Mouse (Mus musculus) lung, adult 18-20 months (tissue): ENCODE measurements around the gene Fadd.

Source experiments
- DNase-seq, 2 experiments: peaks; one replicate each; pipeline ENCODE4 v3.0.0; 2022; ENCODE audit warnings: mixed read lengths in 2 of 2

The Fadd gene

DNA sequence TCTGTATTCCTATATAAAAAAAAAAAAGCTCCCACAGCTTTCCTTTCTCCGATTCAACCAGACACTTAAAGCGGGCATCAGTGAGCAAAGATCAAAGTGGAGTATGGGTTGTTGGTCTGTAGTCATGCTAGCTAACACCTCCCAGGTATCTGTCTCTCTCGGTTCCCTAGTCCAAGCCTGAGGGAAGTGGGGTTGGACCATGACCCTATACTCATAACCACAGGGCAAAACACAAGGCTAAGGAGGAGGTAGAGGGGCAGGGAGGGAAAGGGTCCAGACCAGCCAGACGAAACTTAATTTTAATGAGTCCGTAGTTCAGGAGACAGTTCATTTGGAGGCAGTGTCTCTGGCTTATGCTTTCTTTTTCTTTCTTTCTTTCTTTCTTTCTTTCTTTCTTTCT lies 10.0 kb downstream of the Fadd start:
- no peak for DNase-seq

GRCm38 (mm10) chr7:144571598-144571997 lies 10.7 kb downstream of the Fadd start:
- no peak for DNase-seq

GRCm38 (mm10) chr7:144569428-144569827 lies 12.8 kb downstream of the Fadd start:
- DNase-seq = peak; percentile 47 to 55

- DNase-seq = no peak
Measured at GRCm38 (mm10) chr7:144568091-144568490, 14.2 kb downstream of the Fadd start.

DNA sequence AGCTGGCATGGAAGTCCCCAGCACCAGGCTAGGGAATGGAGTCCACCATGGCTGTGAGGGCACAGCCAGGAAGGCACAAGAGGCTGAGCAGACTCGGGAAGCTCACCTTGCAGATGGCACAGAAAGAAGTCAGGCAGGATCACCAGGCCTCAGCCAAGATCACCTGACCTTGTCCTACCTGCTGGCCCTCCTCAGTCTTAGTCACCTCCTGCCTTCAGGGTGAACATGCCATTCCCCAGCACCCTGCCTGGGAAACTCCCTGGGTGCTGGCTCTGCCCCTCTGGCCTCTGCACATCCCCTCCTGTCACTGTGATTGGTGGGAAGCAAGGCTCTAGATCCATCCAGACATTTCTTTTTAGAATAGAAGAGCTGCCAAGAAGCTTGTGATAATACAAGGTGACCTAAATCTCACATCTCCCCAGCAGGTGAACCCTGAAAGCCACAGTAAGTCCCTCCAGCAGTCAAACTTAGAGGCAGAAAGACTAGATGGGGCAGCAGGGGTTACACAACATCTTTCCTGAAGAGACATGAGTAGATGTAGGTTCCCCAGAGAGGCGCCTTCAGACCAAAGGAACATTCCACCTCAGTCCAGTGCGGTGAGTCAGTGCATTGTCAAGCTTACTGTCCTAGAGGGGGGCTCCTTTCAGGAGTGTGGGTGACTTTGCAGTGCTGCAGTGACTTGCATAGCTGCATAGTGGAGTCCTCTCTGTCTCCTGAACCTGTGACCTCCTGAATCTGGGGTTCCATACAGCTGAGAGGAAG lies 15.2 kb downstream of the Fadd start:
- no peak for DNase-seq

DNA sequence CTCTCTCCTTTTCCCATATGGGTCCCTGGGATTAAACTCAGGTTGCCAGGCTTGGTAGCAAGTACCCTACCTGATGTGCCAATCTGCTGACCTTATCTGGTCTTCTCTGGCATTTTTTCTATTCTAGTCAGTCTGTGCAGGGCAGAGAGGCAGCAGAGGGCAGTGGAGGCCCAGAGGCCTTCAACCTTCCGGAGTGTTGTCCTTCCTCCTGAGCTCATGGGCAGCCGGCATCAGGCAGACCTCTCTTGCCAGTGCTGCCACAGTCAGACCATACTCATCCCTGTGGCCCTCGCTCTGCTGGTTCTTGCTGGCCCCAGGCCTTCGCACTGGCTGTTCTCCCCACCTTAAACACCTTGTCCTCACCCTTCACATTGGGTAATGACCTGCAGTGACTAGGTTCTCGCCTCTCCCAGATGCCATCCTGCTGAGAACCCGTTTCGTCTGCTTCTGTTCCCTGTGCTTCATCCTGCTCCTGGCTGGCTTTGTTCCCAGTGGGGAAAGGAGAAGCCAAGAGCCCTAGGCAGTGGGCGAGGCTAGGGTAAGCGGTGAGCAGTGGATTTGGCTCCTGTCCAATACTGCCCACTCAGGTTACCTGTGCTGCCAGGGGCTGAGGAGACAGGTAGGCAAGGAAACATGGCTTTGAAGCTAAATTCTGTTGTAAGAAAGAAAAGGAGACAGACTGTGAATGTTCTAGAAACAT lies 18.7 kb downstream of the Fadd start:
- peak in 1 of 2 experiments; percentile 60 for DNase-seq

GRCm38 (mm10) chr7:144562016-144562415 lies 20.2 kb downstream of the Fadd start:
- DNase-seq = no peak

DNA sequence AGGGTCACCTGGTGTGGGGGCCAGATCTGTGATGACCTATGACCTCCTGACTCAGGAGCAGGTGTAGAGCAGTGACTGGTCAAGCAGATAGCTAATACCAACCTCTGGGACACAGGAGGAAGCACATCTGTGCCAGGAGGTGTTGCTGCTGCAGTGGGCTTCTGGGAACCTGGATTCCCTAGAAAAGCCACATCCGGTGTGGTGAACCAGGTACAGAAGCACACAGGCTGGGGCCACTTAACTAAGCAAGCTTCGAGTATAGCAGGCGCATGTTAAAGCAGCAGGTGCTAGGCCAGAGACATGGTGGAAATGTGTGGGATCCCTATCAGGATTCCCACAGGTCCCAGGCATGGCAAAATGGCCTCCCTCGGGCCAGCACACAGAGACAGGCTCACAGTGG lies 21.7 kb downstream of the Fadd start:
- no peak for DNase-seq

DNA sequence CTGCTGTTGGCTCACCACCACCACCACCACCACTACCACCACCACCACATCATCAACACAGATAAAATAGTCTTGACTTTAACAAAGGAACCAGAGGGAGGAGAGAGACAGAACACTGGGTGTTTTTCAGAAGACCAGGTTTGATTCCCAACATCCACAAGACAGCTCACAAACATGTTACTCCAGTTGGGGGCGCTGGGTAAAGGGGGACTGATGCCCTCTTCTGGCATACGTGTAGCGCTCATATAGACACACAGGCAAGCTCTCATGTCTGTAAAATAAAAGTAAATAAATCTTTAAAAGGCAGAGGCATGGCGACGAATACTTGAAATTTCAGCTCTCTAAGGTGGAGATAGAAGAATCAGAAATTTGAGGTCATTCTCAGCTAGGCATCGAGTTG lies 23.7 kb downstream of the Fadd start:
- DNase-seq = no peak

- DNase-seq = no peak
Measured at GRCm38 (mm10) chr7:144554123-144554472, 28.2 kb downstream of the Fadd start.

GRCm38 (mm10) chr7:144553237-144554122 lies 28.8 kb downstream of the Fadd start, which contains the start of gene Ppfia1:
Gene Ppfia1 (minus strand): TSS chr7:144553729.
- peak; percentile 97 to 98 for DNase-seq

DNA sequence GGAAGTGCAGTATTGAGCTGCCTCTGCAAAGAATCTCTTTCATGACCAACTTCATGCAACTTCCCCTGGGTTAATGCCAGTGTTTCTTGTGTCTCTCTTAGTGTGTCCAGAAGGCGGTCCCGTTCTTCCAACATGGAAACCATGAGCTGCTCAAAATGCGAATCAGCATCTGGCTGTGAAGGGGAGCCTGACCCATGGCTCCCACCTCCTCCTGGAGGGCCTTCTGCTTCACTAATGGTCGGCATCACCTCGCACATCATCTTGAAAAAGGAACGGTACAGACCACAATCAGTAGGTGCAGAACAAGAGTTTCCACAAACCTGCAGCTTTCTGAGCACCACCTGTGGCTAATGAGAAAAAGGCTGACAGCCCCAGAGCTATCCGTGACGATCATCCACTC lies 30.0 kb downstream of the Fadd start:
- no peak for DNase-seq

GRCm38 (mm10) chr7:144550811-144551210 lies 31.5 kb downstream of the Fadd start:
- DNase-seq = peak in 1 of 2 experiments; percentile 18

- no peak for DNase-seq
Measured at GRCm38 (mm10) chr7:144549904-144550566, 32.2 kb downstream of the Fadd start.

- no peak for DNase-seq
Measured at GRCm38 (mm10) chr7:144545231-144545630, 37.0 kb downstream of the Fadd start.

DNA sequence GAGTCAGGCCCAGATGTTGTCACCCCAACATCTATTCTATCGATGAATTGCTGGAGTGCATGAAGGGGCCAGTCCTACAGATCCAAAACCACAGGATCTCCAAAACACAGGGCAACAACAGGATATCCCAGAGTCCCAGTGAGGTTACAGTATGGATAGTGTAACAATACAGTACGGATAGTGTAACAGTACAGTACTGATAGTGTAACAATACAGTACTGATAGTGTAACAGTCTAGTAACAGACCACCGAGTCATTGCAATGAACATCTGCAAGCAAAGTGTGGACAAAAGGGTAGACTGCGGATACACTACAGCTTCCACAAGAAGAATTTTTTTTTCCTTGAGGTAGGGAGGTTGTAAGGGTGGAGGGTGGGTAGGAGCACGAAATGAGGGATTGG lies 40.9 kb downstream of the Fadd start:
- DNase-seq = no peak

DNA sequence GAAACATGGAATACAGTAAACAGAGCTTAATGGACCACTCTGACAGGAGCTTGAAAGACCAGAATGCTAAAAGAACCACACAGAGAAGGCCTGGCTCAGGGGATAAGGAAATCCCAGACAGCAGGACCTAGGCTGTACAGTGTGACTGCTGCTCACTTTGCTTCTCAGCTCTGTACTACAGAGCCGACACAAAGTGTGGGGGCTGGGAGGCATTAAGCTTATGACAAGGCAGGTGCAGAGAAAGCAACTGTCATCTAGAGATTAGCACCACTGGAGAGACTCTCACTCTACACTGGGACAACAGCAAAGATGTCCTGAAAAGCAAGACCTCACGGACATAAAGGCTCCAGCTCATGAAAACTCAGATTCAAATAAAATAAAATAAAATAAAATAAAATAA lies 43.1 kb downstream of the Fadd start:
- DNase-seq = no peak

GRCm38 (mm10) chr7:144538030-144538644 lies 44.1 kb downstream of the Fadd start:
- DNase-seq = no peak

GRCm38 (mm10) chr7:144536367-144536766 lies 45.9 kb downstream of the Fadd start:
- DNase-seq = no peak

DNA sequence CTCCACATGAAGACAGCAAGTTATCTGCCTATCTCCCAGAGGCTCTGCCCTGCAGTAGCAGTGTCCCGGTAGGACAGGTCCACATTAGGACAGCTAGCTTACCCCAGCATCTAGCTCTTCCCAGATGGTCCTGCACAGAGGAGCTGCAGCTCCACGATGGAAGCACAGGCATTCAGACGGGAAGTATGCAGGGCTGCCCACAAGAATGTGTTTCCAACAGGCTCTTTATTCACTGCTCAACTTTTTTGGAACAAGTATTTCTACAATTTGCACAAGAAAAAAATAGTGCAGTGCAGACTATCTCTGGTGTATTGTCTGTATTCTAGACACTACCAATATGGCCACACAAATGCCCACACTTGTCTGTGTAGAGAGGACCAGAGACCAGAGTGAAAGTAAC lies 47.5 kb downstream of the Fadd start:
- DNase-seq = no peak

GRCm38 (mm10) chr7:144531585-144532378 lies 50.5 kb downstream of the Fadd start:
- DNase-seq = peak; percentile 16 to 17
